8 mouse cellular contexts compared by ENCODE assay signal in genomic region chr2:174126522-174127375, GRCm38 (mm10). TPM values are rescaled to one million over a fixed set of nuclear protein-coding genes. Genes with fewer than 3 reads are reported as not detected.
DNase-seq lines count a peak whose midpoint lies in the region; ATAC-seq lines count a peak whose summit lies in the region.

No protein-coding gene starts in this region.

- WGBS in kidney, embryonic 16.5 days, result 11% methylated on average over 19 of the region's 21 CpGs
- 10% methylated on average over 19 of the region's 21 CpGs for WGBS in limb, embryonic 15.5 days

- peak overlapping the region; percentile 37 for H3K9ac ChIP-seq in kidney, embryonic 16.5 days (replicated peaks; ENCODE audit: low read length)
- H3K9ac ChIP-seq in limb, embryonic 15.5 days, result no peak overlapping the region

- H3K27ac ChIP-seq in kidney, embryonic 16.5 days (ENCODE audit: low read length), result no peak overlapping the region
- peak overlapping the region; percentile 29; the same call in 1 of the 2 replicates for H3K27ac ChIP-seq in limb, embryonic 15.5 days

- H3K4me3 ChIP-seq in kidney, embryonic 16.5 days (ENCODE audit: low read length), result peak overlapping the region; percentile 0; the same call in 1 of the 2 replicates
- H3K4me3 ChIP-seq in limb, embryonic 15.5 days, result no peak overlapping the region

- H3K27me3 ChIP-seq in kidney, embryonic 16.5 days (ENCODE audit: insufficient read depth, low read length), result no peaks in the 10 kb centered on the region
- no peaks in the 10 kb centered on the region for H3K27me3 ChIP-seq in limb, embryonic 15.5 days

- H3K36me3 ChIP-seq in kidney, embryonic 16.5 days (ENCODE audit: insufficient read depth, low read length), result peaks cover 18% of the 10 kb centered on the region
- H3K36me3 ChIP-seq in limb, embryonic 15.5 days, result peaks cover 36% of the 10 kb centered on the region

- DNase-seq in cerebellum, postnatal 14 days, result peak; percentile 37 to 60
- DNase-seq in cerebellum, adult 8-10 months, result no peak
- peak; percentile 56 to 76 for DNase-seq in adrenal gland, postnatal 36 days
- DNase-seq in frontal cortex, postnatal 25 days (ENCODE audit: low spot score in 2 of 2), result peak; percentile 36 to 64
- peak; percentile 70 for DNase-seq in retina, embryonic 14.5 days (ENCODE audit: low spot score)
- DNase-seq in spleen, adult 12 weeks (ENCODE audit: low spot score), result no peak

- H3K4me2 ChIP-seq in kidney, embryonic 16.5 days (replicated peaks; ENCODE audit: low read depth, low read length), result peak overlapping the region; percentile 39
- peak overlapping the region; percentile 31 for H3K4me2 ChIP-seq in limb, embryonic 15.5 days

- peak; percentile 67 for ATAC-seq in kidney, embryonic 16.5 days (ENCODE audit: low FRiP score, low TSS enrichment)
- ATAC-seq in limb, embryonic 15.5 days (ENCODE audit: insufficient number of reproducible peaks, low FRiP score, low TSS enrichment, low read depth), result peak; percentile 49; the same call in 1 of the 2 replicates

- peaks cover 10% of the 10 kb centered on the region for H3K4me1 ChIP-seq in kidney, embryonic 16.5 days (ENCODE audit: insufficient read depth, low read length)
- H3K4me1 ChIP-seq in limb, embryonic 15.5 days, result peaks cover 13% of the 10 kb centered on the region

- peaks cover 14% of the 10 kb centered on the region; the same call in 1 of the 2 replicates for H3K9me3 ChIP-seq in kidney, embryonic 16.5 days (ENCODE audit: low read length)
- 0 out of 2 replicates have a peak, but pooled peaks cover 7% of the 10 kb centered on the region for H3K9me3 ChIP-seq in limb, embryonic 15.5 days

RNA-seq across cellular contexts. Expression of gene Npepl1, which starts 16.6 kb away (rescaled TPM):
- total RNA-seq in adrenal gland, postnatal 36 days (2021), result 10 to 100 TPM; 58.4 to 69.0 TPM
- polyA plus RNA-seq in kidney, embryonic 16.5 days (2015; fragmentation: Nextera tagmentation; extraction: Ambion mirVana), result 50.5 and 51.9 TPM in 2 replicates
- polyA plus RNA-seq in limb, embryonic 15.5 days (2015; fragmentation: Nextera tagmentation; extraction: Ambion mirVana), result 69.9 and 86.1 TPM in 2 replicates

RNA-seq across cellular contexts. Expression of gene Stx16, which starts 50.6 kb away (rescaled TPM):
- 10 to 100 TPM; 48.5 to 57.9 TPM for total RNA-seq in adrenal gland, postnatal 36 days (2021)
- polyA plus RNA-seq in kidney, embryonic 16.5 days (2015; fragmentation: Nextera tagmentation; extraction: Ambion mirVana), result 11.8 TPM in 2 replicates
- 12.5 and 12.6 TPM in 2 replicates for polyA plus RNA-seq in limb, embryonic 15.5 days (2015; fragmentation: Nextera tagmentation; extraction: Ambion mirVana)

Comparison
In these comparisons a context has a peak if more than half of its experiments do, and no peak if none do; other contexts are left out.
1. DNase-seq: peak in cerebellum, postnatal 14 days (2 of 2), adrenal gland, postnatal 36 days (2 of 2), frontal cortex, postnatal 25 days (2 of 2) and retina, embryonic 14.5 days (single experiment); none in cerebellum, adult 8-10 months (single experiment) and spleen, adult 12 weeks (single experiment).